Mouse (Mus musculus) liver, adult 2 months (tissue): ENCODE data around the gene 1700042G07Rik.

Source experiments
- CTCF ChIP-seq: fragments of 200-500 bp; IDR thresholded peaks from 2 replicates; pipeline ENCODE4 v1.5.1; 2011; ENCODE audit warnings: low read depth, low read length, control low read depth
- POLR2A ChIP-seq: fragments of 200-500 bp; IDR thresholded peaks from 2 replicates; pipeline ENCODE4 v1.6.1; 2011; ENCODE audit warnings: low read length, control low read depth; ENCODE audit not compliant: insufficient read depth; ENCODE audit errors: extremely low read depth

GRCm38 (mm10) chr4:116134990-116135389 is 38.2 kb upstream of the 1700042G07Rik start:
- TF ChIP-seq CTCF (peak; percentile 47), POLR2A (no peak)
